Mouse (Mus musculus) common myeloid progenitor, adult 5-6 weeks (primary cell): ENCODE measurements at regions not wholly inside any gene's neighbourhood (a gene's known extent, or its start where the extent isn't known, plus 50 kb on each side); places are given as distances from the start of the nearest gene placed in this dataset.

ENCODE experiments used
- ATAC-seq: replicated peaks from 2 replicates; pipeline ENCODE4 v1.8.0; 2016; ENCODE audit warnings: low read depth, mild to moderate bottlenecking, moderate TSS enrichment, inconsistent platforms; ENCODE audit not compliant: poor library complexity, severe bottlenecking

DNA sequence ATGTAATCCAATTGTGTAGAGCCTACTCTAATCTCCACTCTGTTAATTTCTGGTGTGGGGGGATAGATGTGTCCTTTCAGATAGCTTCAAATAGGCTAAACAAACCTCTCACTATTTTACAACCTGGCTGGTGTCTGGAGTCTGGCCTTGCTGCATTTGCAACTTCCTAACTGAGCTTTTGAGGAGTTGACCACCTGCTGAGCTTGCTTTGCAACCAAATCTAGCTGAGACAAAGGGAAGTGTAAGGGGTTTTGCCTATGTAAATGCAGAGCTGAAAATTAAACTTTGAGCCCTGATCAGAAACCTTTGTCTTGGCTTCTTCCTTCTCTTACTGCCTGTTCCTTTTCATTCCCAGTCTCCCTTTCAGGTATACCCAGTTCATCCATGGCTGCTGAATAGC is 404.3 kb downstream of the Cetn3 start:
- ATAC-seq, result no peak

DNA sequence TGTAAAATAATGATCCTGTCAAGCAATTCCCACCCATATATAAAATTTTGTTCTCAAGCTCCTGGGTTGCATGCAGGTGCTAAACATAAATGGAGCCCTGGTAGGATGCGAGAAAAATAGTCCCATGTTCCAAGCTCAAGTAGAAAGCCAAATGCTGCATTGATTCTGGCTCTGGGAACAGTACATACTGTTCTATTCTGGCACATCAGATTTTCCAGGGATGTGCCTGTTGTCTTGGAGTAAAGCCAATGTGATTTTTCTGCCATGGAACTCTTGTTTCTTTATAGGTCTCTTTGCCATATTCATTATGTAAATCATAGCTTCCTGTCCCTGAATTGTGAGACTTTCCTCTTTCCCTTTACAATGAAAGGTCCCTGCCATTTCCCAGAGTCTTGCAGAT is 417.9 kb downstream of the Cetn3 start:
- no peak for ATAC-seq

DNA sequence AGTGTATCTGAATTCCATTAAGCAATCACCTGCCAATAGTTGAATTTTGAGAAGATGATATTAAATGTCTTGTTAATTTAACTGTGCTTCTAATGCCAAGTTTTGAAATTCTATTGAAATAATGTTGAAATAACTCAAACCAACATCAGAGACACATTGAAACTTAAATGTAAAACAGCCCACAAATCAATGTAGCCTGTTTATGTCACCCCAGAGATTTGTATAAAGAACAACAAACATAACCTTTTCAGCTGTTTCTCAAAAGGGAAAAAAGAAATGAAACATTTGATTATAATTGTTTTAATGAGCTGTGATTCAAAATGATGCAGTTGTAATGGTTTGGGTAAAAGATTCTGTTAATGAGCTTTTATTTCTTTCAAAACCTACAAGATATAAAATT is 442.6 kb downstream of the Cetn3 start:
- no peak for ATAC-seq

DNA sequence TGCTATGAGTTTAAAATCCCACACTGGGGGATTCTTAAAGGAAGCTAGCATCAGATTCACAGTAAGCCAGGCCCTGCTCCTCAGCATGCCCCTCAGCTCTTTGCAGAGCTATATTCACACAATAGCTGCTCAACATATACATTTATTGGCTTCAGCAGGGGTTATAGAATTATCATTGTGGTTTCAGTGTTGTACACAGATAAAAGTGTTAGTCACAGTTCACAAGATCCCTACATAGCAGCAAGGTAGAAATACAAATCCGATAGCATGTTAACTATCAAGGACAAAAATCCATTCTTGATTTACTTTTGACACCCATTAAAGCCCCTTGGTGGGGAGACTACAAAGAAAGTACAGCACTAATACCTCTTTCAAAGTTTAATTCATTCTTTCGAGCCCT is 451.0 kb downstream of the Cetn3 start:
- no peak for ATAC-seq

DNA sequence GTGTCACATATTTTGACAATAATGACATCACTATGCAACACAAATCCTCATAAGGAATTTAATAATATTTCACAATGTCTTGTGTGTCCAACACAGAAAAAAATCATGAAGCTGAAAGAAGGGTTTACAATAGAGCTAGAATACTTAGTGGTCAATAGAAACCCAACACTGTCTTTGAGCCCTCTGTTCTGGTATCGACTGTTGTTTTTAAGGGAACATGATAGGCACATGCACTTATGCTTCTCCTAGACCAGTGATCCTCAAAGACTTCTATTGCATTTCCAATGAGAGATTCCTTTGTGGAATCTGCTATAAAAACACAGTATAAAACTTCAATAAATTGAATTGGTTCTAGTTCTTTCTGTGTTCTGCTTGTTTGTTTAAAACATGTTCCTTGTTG is 463.4 kb downstream of the Cetn3 start:
- ATAC-seq, result no peak

DNA sequence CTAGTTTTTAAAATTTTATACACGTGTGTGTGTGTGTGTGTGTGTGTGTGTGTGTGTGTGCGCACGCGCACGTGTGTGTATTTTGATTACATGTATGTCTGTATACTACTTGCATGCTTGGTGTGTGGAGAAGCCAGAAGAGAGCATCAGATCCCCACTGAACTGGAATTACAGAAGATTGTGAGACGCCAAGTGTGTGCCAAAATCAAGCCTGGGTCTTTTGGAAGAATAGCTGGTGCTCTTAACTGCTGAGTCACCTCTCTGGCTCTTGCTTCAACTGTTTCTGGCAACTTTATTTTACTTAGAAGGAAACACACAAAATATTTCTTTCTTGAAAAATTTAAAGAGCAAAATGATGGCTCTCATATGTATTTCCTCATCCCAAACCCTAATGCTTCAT is 467.5 kb downstream of the Cetn3 start:
- ATAC-seq, result no peak

DNA sequence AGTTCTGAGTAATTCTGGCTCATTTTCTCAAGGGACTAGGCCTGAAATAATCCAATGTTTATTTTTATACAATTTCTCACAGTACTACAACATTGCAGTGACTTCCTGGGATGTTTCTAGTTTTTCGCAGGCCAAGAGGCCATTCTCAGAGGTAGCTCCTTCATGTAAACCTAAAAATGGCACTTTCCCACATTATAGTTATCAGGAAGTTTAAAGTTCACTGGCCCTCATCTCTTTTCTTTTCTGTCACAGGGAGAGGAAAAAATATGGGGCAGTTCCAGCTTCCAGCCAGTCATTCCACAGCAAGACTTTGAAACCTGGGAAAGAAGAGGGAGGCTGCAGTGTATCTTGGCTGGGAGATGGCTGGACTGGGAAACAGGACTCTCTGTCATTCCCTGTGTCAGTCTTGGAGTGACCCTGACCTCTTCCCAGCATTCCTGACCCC is 475.6 kb downstream of the Cetn3 start:
- ATAC-seq, result no peak

DNA sequence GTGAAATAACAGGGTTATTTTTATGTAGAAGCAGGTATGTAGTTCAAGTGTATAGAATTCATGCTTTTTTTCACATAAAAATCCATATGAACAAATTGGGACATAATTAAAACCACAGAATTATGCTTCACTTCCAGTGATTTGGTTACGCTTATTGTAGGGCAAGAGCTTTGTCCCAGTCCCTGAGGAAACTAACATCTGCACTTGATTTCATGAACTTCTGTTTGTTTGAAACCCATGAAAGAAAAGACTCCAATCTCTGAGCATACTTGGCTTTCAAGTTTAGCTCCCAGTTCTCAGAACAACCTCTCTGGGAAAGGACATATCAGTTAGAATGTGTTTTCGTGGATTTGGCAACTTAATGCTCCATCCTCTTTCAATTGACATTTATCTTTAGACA is 481.4 kb downstream of the Cetn3 start:
- no peak for ATAC-seq

DNA sequence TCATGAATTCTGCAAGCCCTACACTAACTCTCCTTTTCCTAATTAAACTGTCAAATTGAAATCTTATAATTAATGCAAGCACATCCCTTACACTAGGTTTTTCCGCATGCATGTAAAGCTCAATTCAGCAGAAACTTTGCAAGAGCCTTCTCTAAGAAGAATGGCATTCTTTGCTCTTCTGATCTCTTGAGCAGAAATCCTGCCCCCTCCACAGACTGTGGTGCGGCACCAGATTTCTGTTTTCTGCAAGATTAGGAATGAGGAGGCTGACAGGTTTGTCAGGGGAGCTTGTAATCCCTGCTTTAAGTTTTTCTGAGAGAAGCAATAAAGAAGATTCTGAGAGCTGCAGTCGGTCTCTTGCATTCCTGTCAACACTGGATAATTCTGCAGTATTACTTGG is 482.3 kb downstream of the Cetn3 start:
- ATAC-seq, result no peak

DNA sequence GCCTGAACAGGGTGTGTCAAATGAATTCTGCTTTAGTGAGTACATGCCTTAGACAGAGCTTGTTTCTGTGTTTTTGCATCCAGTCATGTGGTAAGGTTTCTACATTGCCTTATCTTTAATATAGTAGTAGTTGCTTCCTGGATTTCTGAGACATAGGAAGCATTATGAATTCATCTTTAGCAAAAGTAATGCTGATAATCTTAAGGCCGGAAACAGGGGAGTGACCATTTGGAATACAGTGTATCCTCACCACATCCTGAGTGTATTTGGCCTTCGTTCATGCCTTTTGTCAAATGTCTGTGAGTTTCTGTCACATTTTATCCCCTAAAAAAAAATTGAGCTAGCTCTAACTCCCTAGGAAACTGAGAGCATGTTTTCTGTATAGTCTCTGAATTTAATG is 482.9 kb downstream of the Cetn3 start:
- ATAC-seq, result 0 out of 2 replicates have a peak, but pooled peaks have one; percentile 47

DNA sequence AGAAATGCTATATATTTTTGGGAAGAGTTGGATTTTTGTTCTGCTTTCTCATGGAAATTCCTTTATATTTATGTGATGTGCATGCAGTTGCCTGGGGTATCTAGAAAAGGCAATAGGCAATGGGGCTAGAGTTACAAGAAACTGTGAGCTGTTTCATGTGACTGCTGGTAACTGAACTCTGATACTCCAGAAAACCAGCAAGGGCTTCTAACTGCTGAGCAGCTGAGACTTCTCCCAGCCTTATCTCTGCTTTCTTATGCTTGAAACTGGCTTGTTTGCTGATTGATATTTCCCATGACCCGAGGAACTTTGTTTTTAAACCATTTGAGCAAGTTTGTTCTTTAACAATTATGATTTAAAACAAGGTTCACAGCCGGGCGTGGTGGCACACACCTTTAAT is 491.9 kb downstream of the Cetn3 start:
- no peak for ATAC-seq

DNA sequence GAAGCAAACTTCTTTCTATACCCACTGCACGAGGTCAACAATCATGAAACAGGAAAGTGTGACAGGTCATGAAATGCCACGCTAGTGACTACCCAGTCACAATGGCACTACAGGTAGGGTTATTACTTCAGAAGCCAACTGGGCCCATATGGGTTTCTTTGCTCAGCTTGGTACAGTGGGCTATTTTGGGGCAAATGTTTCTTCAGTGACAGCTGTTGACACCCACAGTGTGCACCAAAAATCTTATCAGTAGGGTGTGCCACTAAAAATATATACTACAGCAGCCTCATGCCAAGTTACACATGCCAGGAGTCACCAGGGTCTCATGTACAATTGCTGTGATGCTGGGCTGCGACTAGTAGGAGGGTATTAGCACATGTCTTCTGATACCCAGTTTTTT is 493.1 kb downstream of the Cetn3 start:
- no peak for ATAC-seq

DNA sequence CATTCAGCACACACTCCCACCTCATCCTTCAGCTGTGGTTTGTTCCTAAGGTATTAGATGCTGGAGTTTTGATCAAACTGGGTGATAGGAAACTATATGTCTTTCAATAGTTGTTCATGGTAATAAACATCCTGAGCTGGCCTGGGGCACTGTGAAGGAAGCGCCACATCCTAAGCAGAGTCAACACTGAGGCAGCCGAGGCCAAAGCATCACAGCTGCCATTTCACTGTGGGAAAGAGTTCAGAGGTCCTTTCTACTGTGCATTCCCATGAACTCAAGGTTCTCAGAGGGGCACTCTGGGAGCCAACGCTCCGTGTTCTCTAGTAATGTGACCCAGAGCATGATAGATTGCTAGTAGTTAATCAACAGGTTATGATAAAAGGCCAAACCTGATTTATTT is 497.9 kb downstream of the Cetn3 start:
- no peak for ATAC-seq

DNA sequence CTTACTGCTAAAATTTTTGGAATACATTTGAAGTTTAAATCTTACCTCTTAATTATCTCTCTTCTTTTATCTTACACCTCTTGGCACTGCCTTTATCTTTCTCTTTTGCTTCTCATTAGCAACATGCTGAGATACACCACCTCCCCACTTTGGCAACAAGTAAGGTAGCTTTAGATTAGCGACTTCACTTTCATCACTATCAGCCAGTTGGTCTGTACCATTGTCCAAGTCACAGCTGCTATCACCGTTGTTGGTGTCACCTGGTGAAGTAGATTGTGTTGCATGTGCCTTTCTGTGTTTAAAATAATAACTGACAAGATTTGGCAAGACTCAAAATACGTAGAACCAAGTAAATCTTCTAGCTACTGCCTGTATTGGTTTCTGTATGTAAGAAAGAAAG is 513.0 kb downstream of the Cetn3 start:
- no peak for ATAC-seq

DNA sequence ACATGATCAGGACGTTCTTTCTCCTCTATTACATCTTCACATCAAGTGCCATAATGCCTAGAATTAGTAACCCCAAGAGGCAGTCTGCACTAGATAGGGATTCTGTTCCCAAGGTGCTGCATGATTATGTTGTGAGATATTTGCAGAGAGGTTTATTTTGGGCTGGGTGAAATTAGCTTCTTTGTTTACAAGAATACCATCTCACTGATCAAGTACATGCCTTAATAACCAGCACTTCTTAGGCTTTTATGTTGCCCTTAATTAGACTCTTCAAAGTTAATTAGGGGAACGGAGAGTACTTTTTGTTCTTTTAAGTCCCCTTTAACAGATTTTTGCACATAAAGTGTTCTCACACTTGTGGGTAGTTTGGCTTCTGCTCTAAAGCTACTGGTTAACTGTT is 521.4 kb downstream of the Cetn3 start:
- no peak for ATAC-seq

DNA sequence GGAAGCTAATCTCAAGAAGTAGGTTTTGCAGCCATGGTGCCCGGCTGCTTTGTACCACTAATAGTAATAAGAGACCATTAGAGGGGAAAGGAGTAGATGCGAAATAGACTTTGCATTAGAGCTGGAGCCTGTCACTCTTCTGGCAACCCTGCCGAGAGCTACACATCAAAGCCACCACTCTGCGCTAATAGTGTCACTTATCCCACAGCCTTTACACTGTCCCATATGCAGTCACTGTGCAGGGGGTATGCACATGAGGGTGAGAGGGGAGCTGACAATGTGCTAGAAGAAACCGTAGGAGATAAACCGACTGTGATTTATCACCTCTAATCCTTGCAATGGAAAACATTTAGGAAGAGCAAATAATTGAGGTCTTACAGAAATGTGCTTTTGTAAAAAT is 522.2 kb downstream of the Cetn3 start:
- no peak for ATAC-seq

DNA sequence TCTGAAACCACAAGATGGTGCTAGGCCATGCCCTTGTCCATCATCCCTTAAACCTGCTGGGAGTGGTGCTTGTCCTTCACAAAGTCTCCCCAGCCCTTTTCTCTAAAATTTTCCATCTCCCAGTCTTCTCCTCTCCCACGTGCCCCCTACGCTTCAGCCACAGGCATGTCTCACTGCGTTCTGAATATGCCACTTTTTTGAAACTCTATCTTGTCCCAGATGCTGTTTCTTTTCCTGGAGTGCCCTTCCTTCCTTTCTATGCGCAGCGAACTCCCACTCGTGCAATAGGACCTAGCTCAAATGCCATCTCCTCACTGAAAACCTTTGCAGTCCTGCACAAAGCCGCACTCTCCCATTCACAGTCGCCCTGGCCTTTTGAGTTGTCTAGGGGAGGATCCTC is 525.5 kb downstream of the Cetn3 start:
- ATAC-seq, result no peak

DNA sequence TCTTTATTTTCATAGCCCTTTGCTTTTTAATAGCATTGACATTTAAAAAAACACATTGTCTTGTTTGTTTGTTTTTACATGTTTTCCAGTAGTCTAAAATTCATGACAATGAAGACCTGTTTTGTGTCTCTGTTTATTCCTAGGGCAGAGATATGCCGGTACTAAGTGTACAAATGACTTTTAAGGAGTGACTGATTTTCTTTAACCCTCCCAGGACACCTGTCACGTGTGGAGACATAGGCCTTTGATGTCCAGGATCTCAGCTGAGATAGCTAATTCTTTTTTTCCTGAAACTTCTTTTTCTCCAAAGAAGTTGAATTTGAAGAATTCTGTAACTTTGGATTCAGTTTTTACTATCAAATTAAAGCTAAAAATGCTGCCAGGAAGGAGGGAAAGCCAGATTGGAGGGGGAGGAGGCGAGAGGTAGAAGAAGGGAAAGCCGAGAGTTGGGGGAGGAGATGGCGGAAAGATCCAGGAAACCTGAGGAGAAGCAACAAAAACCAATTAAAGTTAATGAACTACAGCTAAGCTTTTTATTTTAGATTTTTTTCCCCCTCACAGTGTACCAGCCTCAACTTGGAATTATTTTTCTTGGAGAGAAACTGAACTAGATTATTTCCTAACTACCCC is 533.8 kb downstream of the Cetn3 start:
- no peak for ATAC-seq

DNA sequence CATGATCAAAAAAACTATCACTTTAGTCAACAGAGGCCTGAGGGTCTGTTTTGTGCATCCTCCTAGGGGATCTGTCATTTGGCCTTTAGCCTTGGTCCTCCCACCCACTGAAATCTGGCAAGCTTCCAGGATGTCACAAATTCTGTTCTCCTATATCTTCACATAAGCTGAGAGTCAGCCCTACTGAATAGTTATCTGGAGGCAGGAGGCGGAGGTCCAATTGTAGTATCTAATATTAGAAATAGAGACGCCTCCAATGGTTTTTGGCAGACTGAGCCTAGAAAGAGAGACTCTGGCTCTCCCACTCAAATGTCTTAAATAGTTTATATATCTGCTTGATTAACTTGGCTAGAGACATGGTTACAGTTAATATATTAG is 534.3 kb downstream of the Cetn3 start:
- ATAC-seq, result no peak

DNA sequence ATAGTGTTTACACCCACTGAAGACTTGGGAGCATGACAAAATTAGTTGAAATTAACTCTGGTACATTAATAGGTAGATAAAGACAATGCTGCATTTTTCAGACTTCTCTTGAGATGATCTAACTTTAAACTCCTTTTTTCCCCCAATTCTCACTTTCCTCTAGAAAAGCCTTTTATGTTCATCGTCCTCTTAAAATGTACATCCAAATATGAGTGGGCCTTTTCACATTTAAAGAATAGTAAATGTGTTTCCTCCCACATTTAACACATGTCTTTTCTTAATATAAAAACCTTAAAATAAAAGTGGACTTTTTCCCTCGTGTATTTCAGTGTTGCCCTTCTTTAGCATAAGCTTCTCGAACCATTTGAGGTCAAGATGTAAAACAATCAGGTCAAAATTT is 535.5 kb downstream of the Cetn3 start:
- ATAC-seq, result no peak

DNA sequence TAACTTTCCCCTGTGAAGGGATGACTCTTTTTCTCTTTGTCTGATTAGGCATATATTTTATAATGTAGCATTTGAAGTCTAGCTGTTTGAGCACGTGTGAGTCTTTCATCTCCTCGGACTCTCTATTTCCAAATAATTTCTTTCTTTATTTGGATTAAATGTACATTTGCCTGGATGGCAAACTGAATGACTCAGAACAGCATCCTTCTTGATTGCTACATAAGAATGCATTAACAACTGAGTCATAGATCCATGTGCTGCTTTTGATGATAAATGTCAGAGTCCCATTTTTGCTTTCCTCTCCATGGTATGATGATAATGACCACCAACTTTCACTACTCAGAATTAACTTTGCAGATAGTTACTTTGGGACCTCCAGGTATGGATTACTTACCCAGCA is 571.5 kb downstream of the Cetn3 start:
- no peak for ATAC-seq

DNA sequence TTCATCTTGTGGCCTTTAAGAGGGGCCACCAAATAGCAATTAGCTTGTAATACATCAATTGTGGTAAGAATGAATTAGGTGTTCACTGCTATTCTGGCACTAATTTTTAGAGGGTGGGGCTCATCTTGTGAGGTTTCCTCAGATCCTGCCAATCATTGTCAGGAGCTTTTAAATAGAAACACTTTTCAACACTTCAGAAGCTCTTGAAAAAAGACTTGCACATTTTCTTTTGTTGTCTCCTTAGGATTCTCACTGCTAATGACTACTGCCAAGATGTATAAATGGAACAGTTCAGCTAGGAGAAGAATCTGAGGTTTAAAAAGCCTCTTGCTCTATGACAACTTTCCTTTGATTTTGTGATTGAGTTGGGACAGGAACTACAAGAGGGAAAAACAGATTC is 572.4 kb downstream of the Cetn3 start:
- no peak for ATAC-seq

DNA sequence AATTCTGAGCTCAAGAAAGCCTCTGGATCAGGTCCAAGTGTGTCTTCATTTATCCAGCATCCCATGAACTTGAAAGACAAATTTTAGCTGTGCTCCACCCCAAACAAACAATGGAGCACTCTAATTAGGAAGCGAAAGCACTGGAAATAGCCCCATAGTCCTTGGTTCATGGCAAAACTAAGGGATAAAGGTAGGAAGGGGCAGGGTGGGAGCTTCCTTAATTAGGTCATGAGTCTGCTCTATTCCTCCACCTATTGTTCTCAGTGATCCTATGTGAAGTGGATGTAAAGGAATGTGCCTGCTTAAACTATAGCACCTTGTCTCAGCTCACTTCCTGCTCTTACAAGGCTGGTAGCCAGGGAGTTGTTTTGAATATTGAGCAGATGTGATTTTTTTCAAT is 576.6 kb downstream of the Cetn3 start:
- ATAC-seq, result no peak
